Mouse (Mus musculus): ENCODE data around the gene March9. TPM values are rescaled to one million over a fixed set of nuclear protein-coding genes. Genes with fewer than 3 reads are reported as not detected.

March9 gene
- polyA plus RNA-seq, 1 experiment from 2014 or later = 1.6 TPM

DNA sequence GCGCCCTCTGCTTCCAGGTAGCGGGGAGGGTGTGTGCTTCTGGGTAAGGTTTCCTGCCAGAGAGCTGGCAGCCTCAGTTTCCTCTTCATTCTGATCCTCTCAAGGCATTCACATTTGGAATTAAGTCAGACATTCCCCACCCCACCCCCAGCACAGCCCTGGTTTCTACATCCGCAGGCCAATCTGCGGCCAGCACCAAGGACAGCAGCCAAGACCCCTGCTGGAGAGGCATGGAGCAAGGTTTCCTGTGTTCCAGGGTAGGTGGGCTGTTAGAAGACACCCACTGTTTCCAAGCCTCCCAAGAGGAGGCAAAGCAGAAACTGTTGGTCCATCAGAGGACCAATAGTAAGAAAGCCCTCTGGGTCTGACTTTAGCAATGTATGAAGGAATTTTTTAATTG is 5.3 kb downstream of the March9 start:
- DNase-seq (ENCODE audit: low spot score) = peak; percentile 33
- no peak overlapping the region for H3K4me3 ChIP-seq
- H3K4me1 ChIP-seq (replicated peaks) = peaks cover 33% of the 10 kb centered on the region
- H3K27ac ChIP-seq = no peak overlapping the region
- WGBS = 75% methylated on average over 4 of the region's 4 CpGs
- no peaks in the 10 kb centered on the region for H3K9me3 ChIP-seq
- peaks cover 47% of the 10 kb centered on the region for H3K36me3 ChIP-seq
- H3K27me3 ChIP-seq (ENCODE audit: insufficient read depth, poor library complexity, severe bottlenecking) = peaks cover 47% of the 10 kb centered on the region

DNA sequence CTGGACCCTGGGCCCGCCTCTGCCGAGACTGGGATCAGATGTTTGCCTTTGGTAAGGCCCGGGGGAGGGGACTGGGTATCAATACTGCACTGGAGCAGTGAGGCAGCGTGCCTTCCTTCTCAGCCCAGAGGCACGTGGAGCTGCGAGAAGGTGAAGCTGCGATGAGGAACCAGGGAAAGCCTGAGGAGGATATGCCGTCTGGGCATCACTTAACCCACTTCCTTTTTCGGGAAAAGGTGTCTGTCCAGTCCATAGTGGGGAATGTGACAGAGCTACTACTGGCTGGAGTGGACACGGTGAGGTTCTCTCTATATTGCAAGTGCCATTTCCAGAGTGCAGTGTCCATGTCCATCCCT is 9.9 kb downstream of the March9 start:
- Histone ChIP-seq H3K4me3 (no peak overlapping the region), H3K36me3 (peaks cover 33% of the 10 kb centered on the region), H3K9me3 (no peaks in the 10 kb centered on the region), H3K27ac (no peak overlapping the region), H3K4me1 (replicated peaks) (peaks cover 20% of the 10 kb centered on the region), H3K27me3 (ENCODE audit: insufficient read depth, poor library complexity, severe bottlenecking) (peaks cover 65% of the 10 kb centered on the region)
- no peak for DNase-seq (ENCODE audit: low spot score)
- 19% methylated on average over 10 of the region's 10 CpGs for WGBS

GRCm38 (mm10) chr10:127049395-127050118 is 10.4 kb downstream of the March9 start:
- H3K27ac ChIP-seq = no peak overlapping the region
- peaks cover 33% of the 10 kb centered on the region for H3K36me3 ChIP-seq
- peaks cover 65% of the 10 kb centered on the region for H3K27me3 ChIP-seq (ENCODE audit: insufficient read depth, poor library complexity, severe bottlenecking)
- peak overlapping the region; percentile 26; the same call in 1 of the 2 replicates for H3K4me3 ChIP-seq
- DNase-seq (ENCODE audit: low spot score) = peak; percentile 15
- 3% methylated on average over 29 of the region's 29 CpGs for WGBS
- H3K4me1 ChIP-seq (replicated peaks) = peaks cover 20% of the 10 kb centered on the region
- no peaks in the 10 kb centered on the region for H3K9me3 ChIP-seq

- Histone ChIP-seq H3K27ac (no peak overlapping the region), H3K27me3 (ENCODE audit: insufficient read depth, poor library complexity, severe bottlenecking) (peaks cover 65% of the 10 kb centered on the region), H3K36me3 (peaks cover 30% of the 10 kb centered on the region), H3K9me3 (no peaks in the 10 kb centered on the region), H3K4me3 (peak overlapping the region; percentile 26; the same call in 1 of the 2 replicates), H3K4me1 (replicated peaks) (peaks cover 20% of the 10 kb centered on the region)
- 5% methylated on average over 35 of the region's 35 CpGs for WGBS
- no peak for DNase-seq (ENCODE audit: low spot score)
Measured at GRCm38 (mm10) chr10:127048608-127049394, 11.2 kb downstream of the March9 start.

GRCm38 (mm10) chr10:127047954-127048353 is 12.0 kb downstream of the March9 start, which contains the start of gene Cyp27b1:
Cyp27b1 (plus strand) TSS chr10:127048250.
- Histone ChIP-seq H3K4me1 (replicated peaks) (peaks cover 25% of the 10 kb centered on the region), H3K27me3 (ENCODE audit: insufficient read depth, poor library complexity, severe bottlenecking) (peaks cover 63% of the 10 kb centered on the region), H3K4me3 (peak within 1 kb of the TSS; percentile 26), H3K9me3 (no peaks in the 10 kb centered on the region), H3K36me3 (peaks cover 31% of the 10 kb centered on the region), H3K27ac (no peak within 1 kb of the TSS)
- no peak for DNase-seq (ENCODE audit: low spot score)
- 31% methylated on average over 5 of the region's 5 CpGs for WGBS

DNA sequence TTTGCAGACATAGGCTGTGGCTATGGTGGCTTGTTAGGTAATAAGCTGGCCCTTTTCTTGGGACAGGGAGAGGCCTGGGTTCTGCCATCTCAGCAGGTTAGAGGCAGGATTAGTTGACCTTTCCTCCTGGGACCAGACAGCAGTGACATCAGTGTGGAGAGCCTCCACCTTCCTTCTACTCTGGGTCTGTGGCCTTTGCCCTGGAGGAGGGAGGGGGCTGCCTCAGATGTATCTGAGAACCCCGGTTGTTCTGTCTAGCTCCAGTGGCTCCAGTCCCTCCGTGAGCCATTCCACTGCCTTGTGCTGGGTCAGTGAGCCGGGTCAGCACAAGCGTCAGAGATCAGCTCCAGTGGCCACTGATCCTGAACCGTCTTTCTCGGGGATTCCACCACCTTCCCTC is 16.8 kb downstream of the March9 start:
- WGBS = 68% methylated on average over 6 of the region's 6 CpGs
- H3K4me3 ChIP-seq = peak overlapping the region; percentile 83; the same call in 1 of the 2 replicates
- DNase-seq (ENCODE audit: low spot score) = no peak

GRCm38 (mm10) chr10:127042468-127043115 is 17.4 kb downstream of the March9 start:
- Histone ChIP-seq H3K27ac (peak overlapping the region; percentile 89), H3K4me1 (replicated peaks) (peaks cover 24% of the 10 kb centered on the region), H3K36me3 (peaks cover 31% of the 10 kb centered on the region), H3K9me3 (no peaks in the 10 kb centered on the region), H3K27me3 (ENCODE audit: insufficient read depth, poor library complexity, severe bottlenecking) (peaks cover 28% of the 10 kb centered on the region), H3K4me3 (peak overlapping the region; percentile 83)
- no peak for DNase-seq (ENCODE audit: low spot score)
- WGBS = 22% methylated on average over 5 of the region's 5 CpGs

More for the DNA sequence above, 16.8 kb downstream of the March9 start:
- Histone ChIP-seq H3K9me3 (no peaks in the 10 kb centered on the region), H3K36me3 (peaks cover 31% of the 10 kb centered on the region), H3K27ac (no peak overlapping the region), H3K4me1 (replicated peaks) (peaks cover 25% of the 10 kb centered on the region), H3K27me3 (ENCODE audit: insufficient read depth, poor library complexity, severe bottlenecking) (peaks cover 34% of the 10 kb centered on the region)

DNA sequence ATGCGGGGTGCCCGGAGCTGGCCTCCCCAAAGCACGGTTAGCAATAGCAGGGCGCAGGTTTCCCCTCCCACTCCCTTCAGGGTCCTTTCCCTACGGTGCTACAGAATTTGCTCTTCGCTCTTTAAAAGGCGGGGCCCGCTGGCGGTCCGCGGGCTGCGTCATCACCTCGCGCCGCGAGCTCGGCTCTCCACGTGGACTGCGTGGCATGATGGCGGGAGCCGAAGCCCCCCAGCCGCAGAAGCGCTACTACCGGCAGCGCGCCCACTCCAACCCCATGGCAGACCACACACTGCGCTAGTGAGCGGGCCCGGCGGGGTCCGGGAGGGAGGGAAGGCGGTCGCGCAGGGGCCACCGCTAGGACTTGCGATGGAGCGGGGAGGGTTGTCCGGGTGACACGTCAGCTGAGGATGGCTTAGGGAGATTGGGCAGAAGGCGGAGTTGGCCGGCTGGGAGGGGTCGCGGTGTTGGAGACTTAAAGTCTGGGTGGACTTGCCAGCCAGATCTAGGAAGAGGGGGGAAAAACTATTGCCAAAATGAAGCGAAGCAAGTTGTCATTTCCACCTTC is 18.1 kb downstream of the March9 start:
- under 1% methylated on average over 44 of the region's 44 CpGs for WGBS
- H3K4me3 ChIP-seq = peak overlapping the region; percentile 83
- DNase-seq (ENCODE audit: low spot score) = peak; percentile 94
- peaks cover 31% of the 10 kb centered on the region for H3K36me3 ChIP-seq
- H3K4me1 ChIP-seq (replicated peaks) = peaks cover 24% of the 10 kb centered on the region
- peaks cover 21% of the 10 kb centered on the region for H3K27me3 ChIP-seq (ENCODE audit: insufficient read depth, poor library complexity, severe bottlenecking)
- H3K9me3 ChIP-seq = no peaks in the 10 kb centered on the region
- peak overlapping the region; percentile 89 for H3K27ac ChIP-seq

GRCm38 (mm10) chr10:127041274-127041766 is 18.7 kb downstream of the March9 start, which contains the start of the genes Mettl1 and Eef1akmt3:
Mettl1 (plus strand) TSS chr10:127041414.
Eef1akmt3 (minus strand) TSS chr10:127041513.
- no peaks in the 10 kb centered on the region for H3K9me3 ChIP-seq
- peak within 1 kb of the TSS; percentile 89 for H3K27ac ChIP-seq
- peak within 1 kb of the TSS; percentile 83 for H3K4me3 ChIP-seq
- H3K4me1 ChIP-seq (replicated peaks) = peaks cover 24% of the 10 kb centered on the region
- peaks cover 18% of the 10 kb centered on the region for H3K27me3 ChIP-seq (ENCODE audit: insufficient read depth, poor library complexity, severe bottlenecking)
- H3K36me3 ChIP-seq = peaks cover 28% of the 10 kb centered on the region
- WGBS = under 1% methylated on average over 28 of the region's 28 CpGs
- DNase-seq (ENCODE audit: low spot score) = peak; percentile 66

GRCm38 (mm10) chr10:127040569-127041214 is 19.3 kb downstream of the March9 start:
- Histone ChIP-seq H3K27ac (peak overlapping the region; percentile 89), H3K9me3 (no peaks in the 10 kb centered on the region), H3K4me1 (replicated peaks) (peaks cover 24% of the 10 kb centered on the region), H3K27me3 (ENCODE audit: insufficient read depth, poor library complexity, severe bottlenecking) (peaks cover 20% of the 10 kb centered on the region), H3K4me3 (peak overlapping the region; percentile 83), H3K36me3 (peaks cover 23% of the 10 kb centered on the region)
- no peak for DNase-seq (ENCODE audit: low spot score)
- 2% methylated on average over 20 of the region's 20 CpGs for WGBS

GRCm38 (mm10) chr10:127037641-127038040 is 22.3 kb downstream of the March9 start:
- no peak overlapping the region for H3K4me3 ChIP-seq
- no peaks in the 10 kb centered on the region for H3K36me3 ChIP-seq
- H3K27me3 ChIP-seq (ENCODE audit: insufficient read depth, poor library complexity, severe bottlenecking) = peaks cover 20% of the 10 kb centered on the region
- no peak for DNase-seq (ENCODE audit: low spot score)
- H3K27ac ChIP-seq = no peak overlapping the region
- 72% methylated on average over 12 of the region's 12 CpGs for WGBS
- H3K4me1 ChIP-seq (replicated peaks) = peaks cover 17% of the 10 kb centered on the region
- H3K9me3 ChIP-seq = no peaks in the 10 kb centered on the region

DNA sequence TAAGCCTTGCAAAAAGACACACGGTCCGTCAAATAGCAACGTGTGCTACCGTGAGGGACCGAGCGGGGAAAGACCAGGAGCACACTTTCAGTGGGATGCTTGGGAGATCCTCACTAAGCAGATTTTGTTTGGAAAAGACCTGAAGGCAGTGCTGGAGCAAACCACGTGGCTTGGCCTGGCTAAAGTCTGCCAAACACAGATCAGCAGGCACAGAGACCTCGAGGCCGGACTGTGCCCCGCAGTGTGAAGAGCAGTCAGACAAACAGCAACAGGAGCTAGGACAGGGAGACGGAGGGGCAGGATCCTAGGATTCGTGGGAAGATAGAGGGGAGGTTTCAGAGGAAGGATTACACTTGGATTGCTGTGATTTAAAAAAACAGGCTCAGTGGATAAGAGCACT is 23.7 kb downstream of the March9 start:
- Histone ChIP-seq H3K4me3 (no peak overlapping the region), H3K4me1 (replicated peaks) (peaks cover 9% of the 10 kb centered on the region), H3K27ac (no peak overlapping the region), H3K36me3 (no peaks in the 10 kb centered on the region), H3K9me3 (no peaks in the 10 kb centered on the region), H3K27me3 (ENCODE audit: insufficient read depth, poor library complexity, severe bottlenecking) (peaks cover 20% of the 10 kb centered on the region)
- no peak for DNase-seq (ENCODE audit: low spot score)
- 89% methylated on average over 12 of the region's 12 CpGs for WGBS
